Mouse (Mus musculus) splenic B cell, adult 2 months (primary cell): ENCODE data around the gene Npm3.

Experiments
- DNase-seq: peaks from one replicate; pipeline ENCODE4 v3.0.0-alpha.2; 2011; ENCODE audit warnings: low read depth, low spot score
- H3K27me3 ChIP-seq: 2 replicates; pipeline ENCODE4 v1.6.1; 2012; ENCODE audit warnings: mild to moderate bottlenecking, low read length, moderate library complexity, mixed read lengths; ENCODE audit not compliant: control insufficient read depth, poor library complexity, insufficient read depth, severe bottlenecking
- H3K36me3 ChIP-seq: 2 replicates; pipeline ENCODE4 v1.6.1; 2012; ENCODE audit warnings: mild to moderate bottlenecking, low read length, moderate library complexity, mixed read lengths; ENCODE audit not compliant: control insufficient read depth, poor library complexity, insufficient read depth, severe bottlenecking

The Npm3 gene

GRCm38 (mm10) chr19:45749243-45750043 lies at the start of gene Npm3:
Npm3 (minus strand) TSS chr19:45749591.
- H3K27me3 ChIP-seq, result no peaks in the 10 kb centered on the region; the same call in 1 of the 2 replicates
- peak; percentile 88 for DNase-seq
- peaks cover 10% of the 10 kb centered on the region for H3K36me3 ChIP-seq

- H3K36me3 ChIP-seq, result no peaks in the 10 kb centered on the region
- no peaks in the 10 kb centered on the region for H3K27me3 ChIP-seq
- DNase-seq, result no peak
Observed at GRCm38 (mm10) chr19:45796879-45797278, 47.5 kb upstream of the Npm3 start.

- DNase-seq, result no peak
- H3K27me3 ChIP-seq, result no peaks in the 10 kb centered on the region
- H3K36me3 ChIP-seq, result no peaks in the 10 kb centered on the region
Observed at GRCm38 (mm10) chr19:45796061-45796556, 46.7 kb upstream of the Npm3 start.

- no peak for DNase-seq
Observed at GRCm38 (mm10) chr19:45795406-45795944, 46.1 kb upstream of the Npm3 start.

GRCm38 (mm10) chr19:45794718-45795117 lies 45.3 kb upstream of the Npm3 start:
- no peaks in the 10 kb centered on the region for H3K27me3 ChIP-seq
- H3K36me3 ChIP-seq, result no peaks in the 10 kb centered on the region
- DNase-seq, result no peak

More at GRCm38 (mm10) chr19:45795406-45795944, 46.1 kb upstream of the Npm3 start:
- no peaks in the 10 kb centered on the region for H3K36me3 ChIP-seq
- no peaks in the 10 kb centered on the region for H3K27me3 ChIP-seq

- H3K27me3 ChIP-seq, result no peaks in the 10 kb centered on the region
- no peaks in the 10 kb centered on the region for H3K36me3 ChIP-seq
Observed at GRCm38 (mm10) chr19:45792404-45792803, 43.0 kb upstream of the Npm3 start.

GRCm38 (mm10) chr19:45789888-45790874 lies 40.8 kb upstream of the Npm3 start:
- DNase-seq, result peak; percentile 70
- Histone ChIP-seq H3K27me3 (no peaks in the 10 kb centered on the region), H3K36me3 (no peaks in the 10 kb centered on the region)

More at GRCm38 (mm10) chr19:45792404-45792803, 43.0 kb upstream of the Npm3 start:
- no peak for DNase-seq

- no peak for DNase-seq
- no peaks in the 10 kb centered on the region for H3K36me3 ChIP-seq
Observed at GRCm38 (mm10) chr19:45789365-45789764, 40.0 kb upstream of the Npm3 start.

GRCm38 (mm10) chr19:45788337-45788736 lies 38.9 kb upstream of the Npm3 start:
- H3K36me3 ChIP-seq, result no peaks in the 10 kb centered on the region
- no peaks in the 10 kb centered on the region for H3K27me3 ChIP-seq

More at GRCm38 (mm10) chr19:45789365-45789764, 40.0 kb upstream of the Npm3 start:
- no peaks in the 10 kb centered on the region for H3K27me3 ChIP-seq

GRCm38 (mm10) chr19:45787450-45787849 lies 38.1 kb upstream of the Npm3 start:
- Histone ChIP-seq H3K36me3 (no peaks in the 10 kb centered on the region), H3K27me3 (no peaks in the 10 kb centered on the region)
- no peak for DNase-seq

More at GRCm38 (mm10) chr19:45788337-45788736, 38.9 kb upstream of the Npm3 start:
- DNase-seq, result no peak

- Histone ChIP-seq H3K27me3 (no peaks in the 10 kb centered on the region), H3K36me3 (no peaks in the 10 kb centered on the region)
- no peak for DNase-seq
Observed at GRCm38 (mm10) chr19:45785470-45785869, 36.1 kb upstream of the Npm3 start.

GRCm38 (mm10) chr19:45783933-45784576 lies 34.7 kb upstream of the Npm3 start:
- Histone ChIP-seq H3K36me3 (no peaks in the 10 kb centered on the region), H3K27me3 (no peaks in the 10 kb centered on the region)
- DNase-seq, result peak; percentile 13

GRCm38 (mm10) chr19:45783181-45783932 lies 34.0 kb upstream of the Npm3 start, which contains the start of gene Mgea5:
Mgea5 (minus strand) TSS chr19:45783837.
- H3K27me3 ChIP-seq, result no peaks in the 10 kb centered on the region
- peak; percentile 99 for DNase-seq
- no peaks in the 10 kb centered on the region for H3K36me3 ChIP-seq
